Mouse (Mus musculus) adrenal gland, adult 8-10 months (tissue): Measurements from ENCODE around the gene Stpg3. TPM values are rescaled to one million over a fixed set of nuclear protein-coding genes. Genes with fewer than 3 reads are reported as not detected.

Source experiments
- DNase-seq: peaks from one replicate; pipeline ENCODE4 v3.0.0; 2022
- total RNA-seq, 4 experiments: library from RNA; stranded (reverse); gene quantifications; 2 replicates each; pipeline ENCODE4 v1.2.4; 2022

Stpg3 gene
- total RNA-seq, 4 experiments from 2014 or later, result not detected

DNA sequence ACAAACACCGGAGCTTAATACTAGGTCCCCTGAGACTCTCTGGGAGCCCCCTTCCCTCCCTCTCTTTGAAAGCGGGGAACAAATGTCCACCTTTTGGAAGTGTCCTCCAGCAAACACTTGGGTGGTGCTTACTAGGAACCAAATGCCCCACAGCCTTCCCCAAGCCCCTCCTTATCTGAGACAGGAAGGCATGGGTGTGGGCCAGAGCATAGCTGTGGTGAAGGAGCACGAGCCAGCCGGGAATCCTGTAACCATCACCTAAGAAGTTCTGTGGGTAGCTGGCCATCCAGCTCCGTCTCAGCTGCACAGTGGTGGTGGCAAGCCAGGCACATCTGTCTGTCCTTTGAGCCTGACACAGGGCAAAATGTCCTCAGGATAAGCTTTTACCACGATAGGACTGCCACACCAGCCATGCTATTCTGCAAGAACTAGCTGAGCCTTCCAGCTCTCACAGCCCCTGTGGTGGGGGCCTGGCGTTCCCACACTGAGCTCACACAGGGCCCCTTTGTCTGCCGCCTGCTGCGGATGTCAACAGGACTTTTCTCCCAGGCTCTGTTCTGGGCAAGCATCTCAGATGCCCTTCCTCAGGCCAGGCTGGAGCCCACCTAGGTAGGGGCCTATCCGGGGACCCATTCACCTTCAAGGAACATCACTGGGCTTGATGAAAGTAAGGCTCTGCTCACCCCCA is 36.0 kb downstream of the Stpg3 start:
- no peak for DNase-seq

DNA sequence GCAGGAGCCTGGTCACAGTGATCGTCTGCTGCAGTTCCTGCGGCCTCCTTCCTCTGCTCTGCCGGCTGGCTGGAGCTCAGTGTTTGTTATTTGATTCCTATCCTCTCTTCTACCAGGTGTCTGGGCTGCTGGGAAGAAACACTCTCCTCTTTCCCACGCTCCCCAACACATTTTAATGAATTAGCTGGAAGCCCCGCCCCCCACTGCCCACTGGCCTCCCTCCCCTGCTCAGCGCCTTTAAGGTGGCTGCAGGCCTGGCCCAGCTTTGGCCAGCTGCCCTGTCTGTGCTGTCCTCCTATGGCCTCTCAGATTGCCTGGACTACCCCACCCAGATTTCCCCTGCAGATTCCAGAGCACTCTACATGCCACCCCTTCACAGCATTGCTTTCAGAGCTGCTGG is 36.8 kb downstream of the Stpg3 start:
- no peak for DNase-seq

GRCm38 (mm10) chr2:25177076-25177475 is 37.4 kb downstream of the Stpg3 start:
- no peak for DNase-seq

GRCm38 (mm10) chr2:25176573-25176972 is 37.9 kb downstream of the Stpg3 start:
- no peak for DNase-seq

DNA sequence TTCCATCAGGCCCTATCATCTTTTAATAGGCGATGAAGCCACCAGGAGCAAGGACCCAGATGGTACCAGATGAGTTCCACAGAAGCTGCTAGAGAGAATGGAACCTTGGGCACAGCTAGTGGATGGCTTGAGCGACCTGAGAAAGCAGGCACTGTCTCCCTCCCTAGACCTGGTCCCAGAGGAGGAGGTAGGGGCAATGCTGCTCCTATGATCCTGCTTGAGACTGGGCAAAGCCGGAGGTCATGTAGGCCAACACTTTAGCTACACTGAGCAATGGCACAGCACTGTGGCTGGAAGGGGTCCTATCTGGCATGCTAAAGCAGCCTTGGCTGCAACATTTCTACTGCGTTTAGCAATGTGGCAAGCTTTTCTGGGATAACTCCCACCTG is 38.8 kb downstream of the Stpg3 start:
- no peak for DNase-seq

- DNase-seq, result no peak
These were observed 39.4 kb downstream of the Stpg3 start for GRCm38 (mm10) chr2:25174866-25175689.

- DNase-seq, result no peak
These were observed 40.6 kb downstream of the Stpg3 start for GRCm38 (mm10) chr2:25173821-25174220.

GRCm38 (mm10) chr2:25172629-25173028 is 41.8 kb downstream of the Stpg3 start:
- no peak for DNase-seq

- DNase-seq, result no peak
These were observed 42.7 kb downstream of the Stpg3 start for GRCm38 (mm10) chr2:25171769-25172153.

- no peak for DNase-seq
These were observed 43.2 kb downstream of the Stpg3 start for GRCm38 (mm10) chr2:25171101-25171768.

DNA sequence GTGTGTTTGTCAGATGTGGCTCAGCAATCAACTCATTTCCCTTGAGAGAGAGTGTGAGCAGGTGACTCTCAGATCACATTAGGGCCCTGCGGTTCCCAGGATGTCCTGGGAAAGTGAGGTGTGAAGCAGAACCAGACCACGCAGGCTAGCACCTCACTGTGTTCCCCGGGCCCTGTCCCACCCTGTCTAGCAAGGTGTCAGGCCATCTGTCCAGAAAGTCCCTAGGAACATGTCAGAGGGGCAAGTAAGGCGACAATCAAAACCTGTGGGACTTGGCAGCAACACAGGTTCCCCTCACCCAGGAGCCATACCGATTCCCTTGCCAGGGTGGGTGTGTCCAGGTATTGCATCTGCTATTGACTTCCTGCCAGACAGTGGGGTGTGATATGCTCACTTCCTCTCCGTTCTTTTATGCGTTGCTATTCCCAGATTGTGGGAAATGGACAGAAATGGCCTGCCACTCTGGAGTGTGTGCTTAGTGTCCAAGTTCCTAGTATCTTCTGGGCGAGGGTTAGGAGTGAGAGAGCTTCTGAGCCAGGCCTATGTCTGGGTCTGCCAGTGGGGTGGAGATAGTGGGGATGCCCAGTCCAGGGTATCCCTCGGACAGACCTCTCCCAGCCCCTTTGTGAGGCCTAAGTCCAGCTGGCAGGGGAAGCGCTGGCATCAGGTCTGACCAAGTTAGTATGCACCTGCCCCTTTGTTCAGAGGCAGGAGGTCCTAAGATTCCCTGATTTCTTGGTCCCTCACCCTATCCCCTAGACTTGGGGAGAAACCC is 43.9 kb downstream of the Stpg3 start:
- no peak for DNase-seq

DNA sequence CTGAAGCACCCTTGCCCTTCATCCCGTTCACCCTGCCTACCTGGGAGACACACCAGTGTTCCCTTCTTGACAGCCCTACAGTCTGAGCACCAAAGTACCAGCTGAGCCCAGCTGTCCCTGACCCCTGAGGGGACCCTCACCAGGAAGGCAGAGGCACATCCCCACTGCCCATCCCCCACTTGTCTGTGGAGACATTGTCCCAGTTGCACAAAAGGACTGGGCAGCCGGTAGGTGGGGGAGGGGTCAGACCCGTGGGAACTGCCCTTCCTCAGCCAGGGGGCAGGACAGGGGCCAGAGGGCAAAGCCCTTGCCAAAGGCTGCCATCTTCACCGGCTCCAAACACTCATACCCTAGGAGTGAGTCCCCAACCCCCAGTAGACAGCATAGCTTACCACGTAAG is 44.7 kb downstream of the Stpg3 start:
- DNase-seq, result no peak

GRCm38 (mm10) chr2:25168665-25168978 is 45.8 kb downstream of the Stpg3 start:
- no peak for DNase-seq

DNA sequence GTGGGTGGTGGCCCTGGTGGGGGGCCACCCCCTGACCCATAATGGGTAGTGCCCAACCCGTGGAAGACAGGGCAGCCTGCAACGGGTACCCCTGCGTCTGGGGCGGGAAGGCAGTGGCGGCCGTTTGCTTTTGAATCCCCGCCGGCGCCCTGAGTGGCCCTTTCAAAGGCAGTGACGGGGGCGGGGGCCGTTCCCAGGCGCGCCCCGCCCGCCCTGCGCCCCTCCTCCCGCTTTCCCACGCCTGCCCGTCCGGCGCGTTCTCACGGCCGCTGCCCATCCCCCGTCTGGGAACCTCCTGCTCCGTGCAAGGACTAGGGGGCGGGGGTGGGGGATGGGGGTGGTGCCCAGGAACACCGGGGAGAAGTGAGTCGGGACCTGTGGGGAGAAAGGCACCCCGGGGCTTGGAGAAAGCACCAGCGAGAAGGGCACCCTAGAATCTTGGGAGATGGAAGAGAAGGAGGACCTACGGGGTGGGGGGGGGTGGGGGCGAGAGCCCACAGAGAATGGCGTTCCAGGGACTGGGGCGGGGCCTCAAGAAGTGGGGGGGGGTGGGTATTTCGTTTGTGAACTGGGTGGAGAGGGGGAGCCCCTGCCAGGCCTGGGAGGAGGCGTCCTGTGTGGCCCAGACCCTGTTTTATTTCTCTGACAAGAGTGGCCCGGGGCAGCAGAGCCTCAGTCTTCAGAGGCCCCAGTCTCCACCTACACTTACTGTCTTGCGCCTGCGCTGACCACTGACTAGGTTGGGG is 46.3 kb downstream of the Stpg3 start:
- no peak for DNase-seq

DNA sequence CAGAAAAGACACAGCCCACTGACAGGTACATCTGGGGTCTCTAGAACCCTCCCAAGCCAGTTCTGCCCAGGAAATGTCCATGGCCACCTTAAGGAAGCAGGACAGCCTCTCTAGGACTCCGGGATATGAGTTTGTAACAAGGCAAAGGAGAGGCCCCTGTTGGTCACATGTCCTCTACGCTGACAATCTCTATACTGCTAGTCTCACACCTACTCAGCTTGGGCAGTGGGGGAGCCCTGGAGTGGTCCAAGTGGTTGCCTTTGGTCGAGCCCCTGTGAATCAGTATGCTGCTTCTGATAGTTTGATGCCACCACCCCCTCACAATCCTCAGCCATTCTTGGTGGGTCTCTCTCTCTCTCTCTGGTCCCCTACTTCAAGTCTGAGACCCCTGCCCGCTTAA is 47.0 kb downstream of the Stpg3 start:
- DNase-seq, result no peak

Other genes starting within 250 kb of the Stpg3 start
- gene Mrpl41, start 239.5 kb downstream of the Stpg3 start, total RNA-seq, result 100 to 1,000 TPM in 1 of 4 experiments, 10 to 100 TPM in 3; 85.6 to 109 (median 86.5) TPM
- 10 to 100 TPM; 67.2 to 94.5 (median 71.2) TPM for gene Pnpla7, start 238.6 kb downstream of the Stpg3 start, total RNA-seq
- 10 to 100 TPM; 41.6 to 84.4 (median 63.1) TPM for gene Nsmf, start 160.3 kb downstream of the Stpg3 start, total RNA-seq
- gene Entpd8, start 134.3 kb downstream of the Stpg3 start, total RNA-seq, result under 1 TPM in 1 of 4 experiments, not detected in 3; 0.27 TPM
- gene Noxa1, start 119.5 kb downstream of the Stpg3 start, total RNA-seq, result not detected
- gene Nrarp, start 33.9 kb downstream of the Stpg3 start, total RNA-seq, result 1 to 10 TPM; 2.4 to 3.5 (median 2.7) TPM
- gene Tor4a, start 17.8 kb downstream of the Stpg3 start, total RNA-seq, result 10 to 100 TPM; 27.4 to 35.0 (median 31.7) TPM
- gene Nelfb, start 3.1 kb downstream of the Stpg3 start, total RNA-seq, result 10 to 100 TPM; 59.6 to 74.9 (median 68.6) TPM
- gene Fam166a, start 4.1 kb upstream of the Stpg3 start, total RNA-seq, result under 1 TPM in 1 of 4 experiments, not detected in 3; 0.27 TPM
- 100 to 1,000 TPM; 150 to 307 (median 222) TPM for gene Tubb4b, start 10.1 kb upstream of the Stpg3 start, total RNA-seq
- not detected for gene Slc34a3, start 19.7 kb upstream of the Stpg3 start, total RNA-seq
- not detected for gene Rnf224, start 22.1 kb upstream of the Stpg3 start, total RNA-seq
- 10 to 100 TPM; 10.3 to 18.0 (median 12.3) TPM for gene Rnf208, start 27.6 kb upstream of the Stpg3 start, total RNA-seq
- not detected for gene Cysrt1, start 27.8 kb upstream of the Stpg3 start, total RNA-seq
- gene AL732309.1, start 32.2 kb upstream of the Stpg3 start, total RNA-seq, result 1 to 10 TPM; 2.2 to 8.9 (median 6.1) TPM
- 10 to 100 TPM; 28.4 to 43.0 (median 31.5) TPM for gene Tmem203, start 40.8 kb upstream of the Stpg3 start, total RNA-seq
- gene Tprn, start 48.0 kb upstream of the Stpg3 start, total RNA-seq, result 10 to 100 TPM; 10.3 to 14.5 (median 11.1) TPM
- gene Ssna1, start 57.8 kb upstream of the Stpg3 start, total RNA-seq, result 10 to 100 TPM; 44.4 to 48.7 (median 47.0) TPM
- 100 to 1,000 TPM in 3 of 4 experiments, 10 to 100 TPM in 1; 94.6 to 118 (median 102) TPM for gene Anapc2, start 57.8 kb upstream of the Stpg3 start, total RNA-seq
- not detected for gene Tmem210, start 73.5 kb upstream of the Stpg3 start, total RNA-seq
- not detected for gene Lrrc26, start 75.3 kb upstream of the Stpg3 start, total RNA-seq
- gene Grin1, start 104.5 kb upstream of the Stpg3 start, total RNA-seq, result 10 to 100 TPM; 13.0 to 21.3 (median 17.8) TPM
- 10 to 100 TPM; 66.5 to 71.9 (median 67.6) TPM for gene Man1b1, start 117.7 kb upstream of the Stpg3 start, total RNA-seq
- 10 to 100 TPM; 39.8 to 59.1 (median 45.7) TPM for gene Dpp7, start 141.7 kb upstream of the Stpg3 start, total RNA-seq
- gene Uap1l1, start 151.0 kb upstream of the Stpg3 start, total RNA-seq, result 10 to 100 TPM; 29.5 to 48.3 (median 31.5) TPM
- under 1 TPM in 3 of 4 experiments, not detected in 1; 0.31 to 0.71 (median 0.61) TPM for gene Sapcd2, start 157.7 kb upstream of the Stpg3 start, total RNA-seq
- 1 to 10 TPM; 3.1 to 9.7 (median 5.1) TPM for gene Entpd2, start 181.2 kb upstream of the Stpg3 start, total RNA-seq
- 100 to 1,000 TPM; 148 to 171 (median 163) TPM for gene Npdc1, start 184.7 kb upstream of the Stpg3 start, total RNA-seq
- under 1 TPM in 1 of 4 experiments, not detected in 3; 0.13 TPM for gene Fut7, start 208.6 kb upstream of the Stpg3 start, total RNA-seq
- 10 to 100 TPM; 48.9 to 73.0 (median 57.5) TPM for gene Abca2, start 214.1 kb upstream of the Stpg3 start, total RNA-seq
- gene Clic3, start 242.2 kb upstream of the Stpg3 start, total RNA-seq, result not detected
- gene Paxx, start 246.5 kb upstream of the Stpg3 start, total RNA-seq, result 10 to 100 TPM; 32.4 to 68.2 (median 43.4) TPM